Mouse (Mus musculus): Measurements from ENCODE around the gene Xylb.
A peak's percentile ranks its signal among the peaks of the same experiment; 100 is the strongest.

Xylb gene

GRCm38 (mm10) chr9:119403236-119403641 is 46.1 kb downstream of the Xylb start:
- peak; percentile 42 to 49 for DNase-seq

GRCm38 (mm10) chr9:119404090-119404489 is 46.9 kb downstream of the Xylb start:
- no peak for DNase-seq

- no peak for DNase-seq
These were observed 50.7 kb downstream of the Xylb start for GRCm38 (mm10) chr9:119407884-119408283.

GRCm38 (mm10) chr9:119408898-119409664 is 51.9 kb downstream of the Xylb start:
- no peak for DNase-seq

- DNase-seq, result no peak
These were observed 52.7 kb downstream of the Xylb start for GRCm38 (mm10) chr9:119409864-119410263.

- DNase-seq, result no peak
These were observed 60.8 kb downstream of the Xylb start for GRCm38 (mm10) chr9:119418025-119418424.

GRCm38 (mm10) chr9:119419852-119420438 is 62.8 kb downstream of the Xylb start:
- peak; percentile 59 to 71 for DNase-seq

GRCm38 (mm10) chr9:119425217-119425975 is 68.2 kb downstream of the Xylb start:
- no peak for DNase-seq

GRCm38 (mm10) chr9:119425976-119426415 is 68.8 kb downstream of the Xylb start:
- no peak for DNase-seq

- DNase-seq, result no peak
These were observed 69.3 kb downstream of the Xylb start for GRCm38 (mm10) chr9:119426483-119426882.

GRCm38 (mm10) chr9:119430311-119430710 is 73.1 kb downstream of the Xylb start:
- peak; percentile 85 to 88 for DNase-seq

- DNase-seq, result no peak
These were observed 78.7 kb downstream of the Xylb start for GRCm38 (mm10) chr9:119435855-119436254.

GRCm38 (mm10) chr9:119438065-119438464 is 80.9 kb downstream of the Xylb start:
- DNase-seq, result no peak

GRCm38 (mm10) chr9:119438498-119439000 is 81.4 kb downstream of the Xylb start:
- DNase-seq, result no peak
